Mouse (Mus musculus): ENCODE data around the gene Sec62.

DNA sequence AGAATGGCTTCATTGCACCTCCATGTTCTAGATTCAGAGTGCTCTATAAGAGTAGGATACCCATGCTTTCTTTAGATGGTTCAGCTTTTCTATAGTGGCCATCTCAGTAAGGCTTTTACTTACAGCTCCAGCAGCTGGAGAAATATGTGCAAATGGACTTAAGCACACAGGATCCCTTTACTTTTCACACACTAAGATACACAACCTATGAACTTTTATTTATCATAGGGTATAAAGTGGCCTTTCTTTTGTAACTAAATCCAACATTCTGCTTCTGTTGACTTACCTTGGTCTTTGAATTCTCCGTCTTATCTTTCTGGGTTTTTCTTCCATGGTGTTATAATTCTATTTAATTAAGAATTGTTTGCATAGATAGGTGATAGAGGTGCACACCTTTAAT lies 21.1 kb upstream of the Sec62 start:
- TF ChIP-seq CTCF (IDR thresholded peaks at IDR 0.05; ENCODE audit: low read depth) (no peak), EP300 (IDR thresholded peaks at IDR 0.05; ENCODE audit: low read depth) (no peak)
